Mouse (Mus musculus): Measurements from ENCODE around the gene Gm42742. TPM values are rescaled to one million over a fixed set of nuclear protein-coding genes. Genes with fewer than 3 reads are reported as not detected.
A peak's percentile ranks its signal among the peaks of the same experiment; 100 is the strongest.

The Gm42742 gene
- total RNA-seq (2021), result 10 to 100 TPM; 51.0 to 57.8 TPM

- peak in 1 of 2 experiments; percentile 62 for DNase-seq (ENCODE audit: extremely low spot score in 1 of 2, low spot score in 1 of 2)
Measured at GRCm38 (mm10) chr7:127020901-127021562, at the start of gene Gm42742, which contains the start of gene Prrt2. Gm42742 (minus strand) TSS chr7:127021097. Prrt2 (minus strand) TSS chr7:127021211.

- no peak for DNase-seq (ENCODE audit: extremely low spot score in 1 of 2, low spot score in 1 of 2)
Measured at GRCm38 (mm10) chr7:127066317-127066716, 45.4 kb upstream of the Gm42742 start.

GRCm38 (mm10) chr7:127065538-127065937 is 44.6 kb upstream of the Gm42742 start:
- DNase-seq (ENCODE audit: extremely low spot score in 1 of 2, low spot score in 1 of 2), result no peak

- no peak for DNase-seq (ENCODE audit: extremely low spot score in 1 of 2, low spot score in 1 of 2)
Measured at GRCm38 (mm10) chr7:127055026-127055585, 34.2 kb upstream of the Gm42742 start.

GRCm38 (mm10) chr7:127041851-127042672 is 21.2 kb upstream of the Gm42742 start, which contains the start of gene Kif22:
Kif22 (minus strand) TSS chr7:127042471.
- peak; percentile 75 to 89 for DNase-seq (ENCODE audit: extremely low spot score in 1 of 2, low spot score in 1 of 2)

- no peak for DNase-seq (ENCODE audit: extremely low spot score in 1 of 2, low spot score in 1 of 2)
Measured at GRCm38 (mm10) chr7:127031244-127031643, 10.3 kb upstream of the Gm42742 start.

- no peak for DNase-seq (ENCODE audit: extremely low spot score in 1 of 2, low spot score in 1 of 2)
Measured at GRCm38 (mm10) chr7:127030172-127030571, 9.3 kb upstream of the Gm42742 start.

- no peak for DNase-seq (ENCODE audit: extremely low spot score in 1 of 2, low spot score in 1 of 2)
Measured at GRCm38 (mm10) chr7:127027885-127028284, 7.0 kb upstream of the Gm42742 start.

GRCm38 (mm10) chr7:127026984-127027726 is 6.3 kb upstream of the Gm42742 start, which contains the start of gene Maz:
Maz (minus strand) TSS chr7:127027037.
- DNase-seq (ENCODE audit: extremely low spot score in 1 of 2, low spot score in 1 of 2), result peak; percentile 97 to 98

- peak in 1 of 2 experiments; percentile 53 for DNase-seq (ENCODE audit: extremely low spot score in 1 of 2, low spot score in 1 of 2)
Measured at GRCm38 (mm10) chr7:127026616-127026983, 5.7 kb upstream of the Gm42742 start.

GRCm38 (mm10) chr7:127026161-127026600 is 5.3 kb upstream of the Gm42742 start:
- DNase-seq (ENCODE audit: extremely low spot score in 1 of 2, low spot score in 1 of 2), result no peak

GRCm38 (mm10) chr7:127025556-127026160 is 4.8 kb upstream of the Gm42742 start:
- no peak for DNase-seq (ENCODE audit: extremely low spot score in 1 of 2, low spot score in 1 of 2)

- peak; percentile 63 to 69 for DNase-seq (ENCODE audit: extremely low spot score in 1 of 2, low spot score in 1 of 2)
Measured at GRCm38 (mm10) chr7:127024755-127025555, 4.1 kb upstream of the Gm42742 start.

- DNase-seq (ENCODE audit: extremely low spot score in 1 of 2, low spot score in 1 of 2), result no peak
Measured at GRCm38 (mm10) chr7:127023896-127024690, 3.2 kb upstream of the Gm42742 start.

- DNase-seq (ENCODE audit: extremely low spot score in 1 of 2, low spot score in 1 of 2), result no peak
Measured at GRCm38 (mm10) chr7:127023272-127023691, 2.4 kb upstream of the Gm42742 start.

- DNase-seq (ENCODE audit: extremely low spot score in 1 of 2, low spot score in 1 of 2), result no peak
Measured at GRCm38 (mm10) chr7:127022528-127023271, 1.8 kb upstream of the Gm42742 start.
